Mouse (Mus musculus) c-Kit-positive CD71-negative TER-119-negative erythroid progenitor cells, embryonic 14.5 days (primary cell): ENCODE measurements at regions not wholly inside any gene's neighbourhood (a gene's known extent, or its start where the extent isn't known, plus 50 kb on each side); places are given as distances from the start of the nearest gene placed in this dataset.

Experiments used
- DNase-seq: peaks from one replicate; pipeline ENCODE4 v3.0.0-alpha.2; 2013; ENCODE audit warnings: low read depth

- no peak for DNase-seq
Measured at GRCm38 (mm10) chr6:100046186-100046990, 240.9 kb downstream of the Rybp start.

- no peak for DNase-seq
Measured at GRCm38 (mm10) chr6:100045109-100045508, 242.2 kb downstream of the Rybp start.

GRCm38 (mm10) chr6:100041161-100041560 lies 246.1 kb downstream of the Rybp start:
- no peak for DNase-seq

GRCm38 (mm10) chr6:100040459-100040984 lies 246.8 kb downstream of the Rybp start:
- no peak for DNase-seq

- DNase-seq, result no peak
Measured at GRCm38 (mm10) chr6:100032701-100033100, 254.6 kb downstream of the Rybp start.

- DNase-seq, result no peak
Measured at GRCm38 (mm10) chr6:100030522-100030921, 256.8 kb downstream of the Rybp start.

- DNase-seq, result no peak
Measured at GRCm38 (mm10) chr6:100030010-100030409, 257.3 kb downstream of the Rybp start.

- no peak for DNase-seq
Measured at GRCm38 (mm10) chr6:100027524-100027923, 259.8 kb downstream of the Rybp start.

GRCm38 (mm10) chr6:100025531-100025951 lies 261.7 kb downstream of the Rybp start:
- no peak for DNase-seq

GRCm38 (mm10) chr6:100023434-100024095 lies 263.7 kb downstream of the Rybp start:
- no peak for DNase-seq

- no peak for DNase-seq
Measured at GRCm38 (mm10) chr6:100019016-100019415, 268.3 kb downstream of the Rybp start.

GRCm38 (mm10) chr6:100013949-100014348 lies 273.3 kb downstream of the Rybp start:
- no peak for DNase-seq

GRCm38 (mm10) chr6:100011520-100012062 lies 275.7 kb downstream of the Rybp start:
- DNase-seq, result peak; percentile 22

- no peak for DNase-seq
Measured at GRCm38 (mm10) chr6:100010954-100011481, 276.3 kb downstream of the Rybp start.

- no peak for DNase-seq
Measured at GRCm38 (mm10) chr6:99999711-100000365, 273.6 kb upstream of the Prok2 start.

GRCm38 (mm10) chr6:99995970-99996956 lies 270.1 kb upstream of the Prok2 start:
- no peak for DNase-seq

- no peak for DNase-seq
Measured at GRCm38 (mm10) chr6:99994026-99994425, 267.8 kb upstream of the Prok2 start.

GRCm38 (mm10) chr6:99991079-99991478 lies 264.9 kb upstream of the Prok2 start:
- peak; percentile 20 for DNase-seq

GRCm38 (mm10) chr6:99990604-99991003 lies 264.4 kb upstream of the Prok2 start:
- no peak for DNase-seq

- no peak for DNase-seq
Measured at GRCm38 (mm10) chr6:99986449-99986848, 260.3 kb upstream of the Prok2 start.

- peak; percentile 16 for DNase-seq
Measured at GRCm38 (mm10) chr6:99985322-99985721, 259.1 kb upstream of the Prok2 start.
